Mouse (Mus musculus) embryonic facial prominence, embryonic 15.5 days (tissue): Measurements from ENCODE around the gene Phrf1. TPM values are rescaled to one million over a fixed set of nuclear protein-coding genes. Genes with fewer than 3 reads are reported as not detected.

ENCODE experiments used
- ATAC-seq: fragments of 200-750 bp; cut with Nextera tagmentation; 2 replicates; pipeline ENCODE4 v1.8.0; 2017; ENCODE audit warnings: low read depth, moderate TSS enrichment; ENCODE audit not compliant: insufficient number of reproducible peaks, low FRiP score, low TSS enrichment
- H3K27ac ChIP-seq: fragments of 300-500 bp; sonication (generic); replicated peaks from 2 replicates; pipeline ENCODE4 v1.5.1; 2015; ENCODE audit warnings: mild to moderate bottlenecking, inconsistent platforms
- H3K27me3 ChIP-seq: fragments of 300-500 bp; sonication (generic); 2 replicates; pipeline ENCODE4 v1.6.1; 2015; ENCODE audit warnings: inconsistent platforms
- H3K36me3 ChIP-seq: fragments of 300-500 bp; sonication (generic); 2 replicates; pipeline ENCODE4 v1.6.1; 2015; ENCODE audit warnings: mild to moderate bottlenecking, inconsistent platforms
- H3K4me1 ChIP-seq: fragments of 300-500 bp; sonication (generic); 2 replicates; pipeline ENCODE4 v1.6.1; 2015; ENCODE audit warnings: inconsistent platforms
- H3K4me2 ChIP-seq: fragments of 300-500 bp; sonication (generic); replicated peaks from 2 replicates; pipeline ENCODE4 v1.6.1; 2015; ENCODE audit warnings: mild to moderate bottlenecking, inconsistent platforms
- H3K4me3 ChIP-seq: fragments of 300-500 bp; sonication (generic); replicated peaks from 2 replicates; pipeline ENCODE4 v1.5.1; 2015; ENCODE audit warnings: mild to moderate bottlenecking, inconsistent platforms
- H3K9ac ChIP-seq: fragments of 300-500 bp; sonication (generic); 2 replicates; pipeline ENCODE4 v1.6.1; 2015; ENCODE audit warnings: inconsistent platforms
- H3K9me3 ChIP-seq: fragments of 300-500 bp; sonication (generic); replicated peaks from 2 replicates; pipeline ENCODE4 v1.6.1; 2016; ENCODE audit warnings: inconsistent platforms
- WGBS: fragments of 180-500 bp; shearing (Covaris S2); methylation state at CpG from one replicate; pipeline ENCODE4 v1.1.7; 2015; 5-methylcytosine and 5-hydroxymethylcytosine counted together
- polyA plus RNA-seq: library from polyadenylated mRNA; unstranded; fragments of >200 nt; fragmentation: Nextera tagmentation; extraction: Ambion mirVana; gene quantifications from 2 replicates; pipeline ENCODE4 v1.2.1, GENCODE M21; 2015

The Phrf1 gene
- polyA plus RNA-seq, 1 experiment from 2014 or later, result 68.7 TPM

- Histone ChIP-seq H3K4me2 (peak overlapping the region; percentile 95), H3K9ac (peak overlapping the region; percentile 48; the same call in 1 of the 2 replicates), H3K36me3 (peaks cover 25% of the 10 kb centered on the region), H3K4me3 (peak overlapping the region; percentile 92), H3K4me1 (peaks cover 40% of the 10 kb centered on the region), H3K27ac (peak overlapping the region; percentile 94), H3K9me3 (no peaks in the 10 kb centered on the region), H3K27me3 (no peaks in the 10 kb centered on the region)
- ATAC-seq, result no peak
- under 1% methylated on average over 28 of the region's 28 CpGs for WGBS
Measured at GRCm38 (mm10) chr7:141194830-141195229, 33.8 kb upstream of the Phrf1 start.

DNA sequence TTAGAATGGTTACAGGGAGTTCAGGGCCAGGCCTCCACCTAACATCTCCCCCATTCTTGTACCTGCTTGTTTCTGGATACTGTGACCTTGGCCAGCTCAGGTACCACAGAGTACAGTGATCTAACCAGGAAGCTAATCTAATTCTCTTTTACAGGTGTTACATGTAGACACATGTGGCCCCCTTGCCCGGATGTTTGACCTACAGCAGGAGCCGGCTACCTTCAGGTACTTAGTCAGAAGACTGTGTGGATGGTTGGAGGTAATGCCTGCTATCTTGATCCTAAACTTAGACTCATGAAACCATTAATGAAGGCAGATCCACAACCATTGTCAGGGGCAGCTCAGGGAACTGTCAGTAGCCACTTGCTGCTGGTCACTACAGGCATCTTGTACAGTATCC is 32.8 kb upstream of the Phrf1 start:
- Histone ChIP-seq H3K4me1 (peaks cover 40% of the 10 kb centered on the region), H3K9me3 (no peaks in the 10 kb centered on the region), H3K9ac (no peak overlapping the region), H3K27ac (no peak overlapping the region), H3K36me3 (peaks cover 17% of the 10 kb centered on the region), H3K4me3 (no peak overlapping the region), H3K27me3 (no peaks in the 10 kb centered on the region), H3K4me2 (peak overlapping the region; percentile 95; the same call in 1 of the 2 replicates)
- 91% methylated on average over 2 of the region's 2 CpGs for WGBS
- no peak for ATAC-seq

- Histone ChIP-seq H3K36me3 (peaks cover 7% of the 10 kb centered on the region), H3K4me3 (no peak overlapping the region), H3K4me2 (no peak overlapping the region), H3K27me3 (no peaks in the 10 kb centered on the region), H3K9me3 (no peaks in the 10 kb centered on the region), H3K4me1 (peaks cover 30% of the 10 kb centered on the region), H3K9ac (no peak overlapping the region), H3K27ac (no peak overlapping the region)
- ATAC-seq, result no peak
- WGBS, result 87% methylated on average over 8 of the region's 8 CpGs
Measured at GRCm38 (mm10) chr7:141196619-141197282, 31.8 kb upstream of the Phrf1 start.

DNA sequence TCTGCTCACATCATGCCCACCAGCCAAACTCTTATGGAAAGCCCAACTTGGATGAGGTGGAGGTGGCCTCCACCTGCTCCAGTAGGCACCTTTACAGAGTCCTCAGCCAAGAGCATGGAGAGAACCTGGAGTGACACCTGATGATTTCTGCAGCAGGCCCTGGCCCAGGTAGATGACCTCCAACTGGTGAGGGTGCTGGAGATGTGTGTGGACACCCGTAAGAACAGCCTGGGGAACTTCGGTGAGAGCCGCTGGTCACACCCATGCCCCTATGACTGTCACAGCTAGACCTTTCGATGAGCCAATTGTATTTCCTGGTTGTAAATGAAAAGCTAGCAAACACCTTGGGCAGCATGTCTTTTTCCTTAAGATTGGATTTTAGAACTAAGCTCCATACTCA is 30.5 kb upstream of the Phrf1 start:
- WGBS, result 92% methylated on average over 4 of the region's 4 CpGs
- H3K9ac ChIP-seq, result no peak overlapping the region
- no peak for ATAC-seq

GRCm38 (mm10) chr7:141204546-141204945 is 24.0 kb upstream of the Phrf1 start:
- ATAC-seq, result no peak
- Histone ChIP-seq H3K4me1 (no peaks in the 10 kb centered on the region), H3K27ac (no peak overlapping the region), H3K9ac (no peak overlapping the region), H3K9me3 (no peaks in the 10 kb centered on the region), H3K4me3 (no peak overlapping the region), H3K4me2 (no peak overlapping the region), H3K36me3 (no peaks in the 10 kb centered on the region), H3K27me3 (no peaks in the 10 kb centered on the region)
- 76% methylated on average over 3 of the region's 3 CpGs for WGBS

More for the DNA sequence above, 30.5 kb upstream of the Phrf1 start:
- Histone ChIP-seq H3K27ac (no peak overlapping the region), H3K9me3 (no peaks in the 10 kb centered on the region), H3K36me3 (no peaks in the 10 kb centered on the region), H3K27me3 (no peaks in the 10 kb centered on the region), H3K4me2 (no peak overlapping the region), H3K4me1 (peaks cover 16% of the 10 kb centered on the region), H3K4me3 (no peak overlapping the region)

DNA sequence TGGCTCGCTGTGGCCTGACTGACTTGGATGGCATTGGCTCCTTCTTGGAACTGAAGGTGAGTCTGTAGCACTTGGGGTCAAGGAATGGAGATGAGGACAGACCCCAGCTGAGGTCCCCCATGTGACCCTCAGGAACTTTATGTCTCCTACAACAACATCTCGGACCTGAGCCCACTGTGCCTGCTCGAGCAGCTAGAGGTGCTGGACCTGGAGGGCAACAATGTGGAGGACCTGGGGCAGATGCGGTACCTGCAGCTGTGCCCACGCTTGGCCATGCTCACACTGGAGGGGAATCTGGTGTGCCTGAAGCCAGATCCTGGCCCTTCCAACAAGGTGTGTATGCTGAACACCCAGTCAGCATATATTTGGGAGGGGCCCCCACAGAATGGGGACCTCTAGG is 23.1 kb upstream of the Phrf1 start:
- Histone ChIP-seq H3K4me1 (no peaks in the 10 kb centered on the region), H3K36me3 (no peaks in the 10 kb centered on the region), H3K9ac (no peak overlapping the region), H3K27ac (no peak overlapping the region), H3K4me2 (no peak overlapping the region), H3K27me3 (no peaks in the 10 kb centered on the region), H3K4me3 (no peak overlapping the region), H3K9me3 (no peaks in the 10 kb centered on the region)
- 92% methylated on average over 5 of the region's 5 CpGs for WGBS
- no peak for ATAC-seq

- Histone ChIP-seq H3K4me2 (no peak overlapping the region), H3K4me1 (no peaks in the 10 kb centered on the region), H3K9me3 (no peaks in the 10 kb centered on the region), H3K36me3 (no peaks in the 10 kb centered on the region), H3K27me3 (no peaks in the 10 kb centered on the region), H3K4me3 (no peak overlapping the region), H3K9ac (no peak overlapping the region), H3K27ac (no peak overlapping the region)
- WGBS, result 88% methylated on average over 18 of the region's 18 CpGs
- ATAC-seq, result no peak
Measured at GRCm38 (mm10) chr7:141206182-141206937, 22.2 kb upstream of the Phrf1 start.

DNA sequence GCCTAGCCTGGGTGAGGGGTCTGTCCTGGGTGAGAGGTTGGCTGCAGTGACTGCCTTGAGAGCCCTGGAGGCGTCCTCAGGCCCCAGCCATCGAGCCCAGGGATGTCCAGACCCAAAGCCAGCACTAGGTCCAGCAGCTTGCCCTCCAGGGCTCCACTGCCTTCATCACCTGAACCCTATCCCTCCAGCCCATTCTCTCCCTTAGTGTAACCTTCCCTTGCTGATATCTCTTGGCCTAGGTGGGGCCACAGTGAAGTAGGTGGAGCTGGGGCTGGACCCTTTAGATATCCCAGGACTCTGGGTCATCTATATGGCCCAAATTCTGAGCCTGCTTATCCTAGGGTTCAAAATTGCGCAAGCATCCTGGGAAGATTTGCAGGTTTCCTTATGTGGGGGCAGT is 19.1 kb upstream of the Phrf1 start:
- H3K27me3 ChIP-seq, result no peaks in the 10 kb centered on the region
- no peaks in the 10 kb centered on the region for H3K36me3 ChIP-seq
- no peak overlapping the region for H3K4me3 ChIP-seq
- no peak overlapping the region for H3K9ac ChIP-seq
- 0 out of 2 replicates have a peak, but pooled peaks cover under 1% of the 10 kb centered on the region for H3K4me1 ChIP-seq
- 57% methylated on average over 3 of the region's 3 CpGs for WGBS
- no peak overlapping the region for H3K27ac ChIP-seq
- H3K4me2 ChIP-seq, result no peak overlapping the region
- no peaks in the 10 kb centered on the region for H3K9me3 ChIP-seq
- no peak for ATAC-seq

DNA sequence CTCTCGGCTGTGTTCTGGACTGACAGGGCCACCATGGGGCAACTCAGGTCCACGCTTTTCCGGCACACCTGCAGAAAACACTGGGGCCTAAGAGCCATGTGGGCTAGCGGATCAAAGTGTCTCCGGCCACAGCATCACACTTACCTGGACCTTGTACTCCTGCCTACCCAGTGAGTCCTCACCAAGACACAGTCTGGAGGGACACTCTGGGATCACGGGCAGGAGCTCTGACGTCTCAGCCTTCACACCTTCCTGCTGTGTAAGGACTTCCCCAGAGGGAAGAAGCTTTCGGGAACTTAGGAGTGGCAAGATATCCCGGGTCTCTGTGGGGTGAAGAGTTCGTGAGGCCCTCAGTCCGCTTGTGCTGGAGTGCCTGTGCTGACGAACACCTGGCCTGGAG is 18.4 kb upstream of the Phrf1 start:
- Histone ChIP-seq H3K4me2 (no peak overlapping the region), H3K36me3 (no peaks in the 10 kb centered on the region), H3K9ac (no peak overlapping the region), H3K4me3 (no peak overlapping the region), H3K9me3 (no peaks in the 10 kb centered on the region), H3K27me3 (no peaks in the 10 kb centered on the region), H3K27ac (no peak overlapping the region), H3K4me1 (peaks cover 7% of the 10 kb centered on the region; the same call in 1 of the 2 replicates)
- no peak for ATAC-seq
- WGBS, result 80% methylated on average over 12 of the region's 12 CpGs

- Histone ChIP-seq H3K27ac (no peak overlapping the region), H3K36me3 (no peaks in the 10 kb centered on the region), H3K27me3 (no peaks in the 10 kb centered on the region), H3K4me2 (no peak overlapping the region), H3K4me3 (no peak overlapping the region), H3K4me1 (peaks cover 9% of the 10 kb centered on the region; the same call in 1 of the 2 replicates), H3K9ac (no peak overlapping the region), H3K9me3 (no peaks in the 10 kb centered on the region)
- no peak for ATAC-seq
- WGBS, result 84% methylated on average over 14 of the region's 14 CpGs
Measured at GRCm38 (mm10) chr7:141210606-141211131, 17.9 kb upstream of the Phrf1 start.

DNA sequence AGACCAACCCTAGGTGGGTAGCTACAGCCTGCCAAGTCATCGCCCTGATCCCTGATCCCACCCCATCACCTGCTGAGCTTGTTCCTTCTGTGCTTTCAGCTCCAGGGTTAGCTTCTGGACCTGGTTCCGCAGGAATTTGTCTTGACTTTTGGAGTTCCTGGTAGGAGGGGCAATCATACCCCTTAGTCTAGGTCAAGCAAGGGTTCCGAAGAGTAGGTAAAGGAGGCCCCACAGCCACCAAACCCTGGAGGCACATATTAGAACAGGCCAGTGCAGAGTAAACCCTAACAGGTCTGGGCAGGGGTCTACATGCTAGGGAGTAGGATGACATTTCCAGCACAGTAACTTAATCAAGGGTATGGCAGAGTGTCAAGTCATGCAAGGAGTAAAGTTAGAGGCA is 15.5 kb upstream of the Phrf1 start:
- H3K4me2 ChIP-seq, result no peak overlapping the region
- peaks cover 4% of the 10 kb centered on the region; the same call in 1 of the 2 replicates for H3K36me3 ChIP-seq
- WGBS, result 57% methylated on average over 3 of the region's 3 CpGs
- H3K9me3 ChIP-seq, result no peaks in the 10 kb centered on the region
- H3K4me1 ChIP-seq, result peaks cover 31% of the 10 kb centered on the region
- H3K27ac ChIP-seq, result peak overlapping the region; percentile 31; the same call in 1 of the 2 replicates
- H3K9ac ChIP-seq, result no peak overlapping the region
- no peak overlapping the region for H3K4me3 ChIP-seq
- no peak for ATAC-seq
- H3K27me3 ChIP-seq, result no peaks in the 10 kb centered on the region
